Mouse (Mus musculus): Measurements from ENCODE around the gene Sec61b. TPM values are rescaled to one million over a fixed set of nuclear protein-coding genes. Genes with fewer than 3 reads are reported as not detected.

Gene Sec61b
- total RNA-seq, 2 experiments from 2014 or later = 25.0 to 111 TPM

Other genes starting within 250 kb of the Sec61b start
- gene Tgfbr1, start 121.4 kb upstream of the Sec61b start, total RNA-seq (2015; ENCODE audit: low replicate concordance) = 5.0 and 6.3 TPM in 2 replicates
- 7.8 and 8.1 TPM in 2 replicates for gene Tgfbr1, start 121.4 kb upstream of the Sec61b start, total RNA-seq (2017; ENCODE audit: low replicate concordance)
- gene Alg2, start 325 bp upstream of the Sec61b start, total RNA-seq (2015; ENCODE audit: low replicate concordance) = 3.8 and 11.1 TPM in 2 replicates
- 2.2 and 14.1 TPM in 2 replicates for gene Alg2, start 325 bp upstream of the Sec61b start, total RNA-seq (2017; ENCODE audit: low replicate concordance)

Data from erythroblast, adult 5-6 weeks (primary cell).